Mouse (Mus musculus): ENCODE measurements around the gene Khnyn.

DNA sequence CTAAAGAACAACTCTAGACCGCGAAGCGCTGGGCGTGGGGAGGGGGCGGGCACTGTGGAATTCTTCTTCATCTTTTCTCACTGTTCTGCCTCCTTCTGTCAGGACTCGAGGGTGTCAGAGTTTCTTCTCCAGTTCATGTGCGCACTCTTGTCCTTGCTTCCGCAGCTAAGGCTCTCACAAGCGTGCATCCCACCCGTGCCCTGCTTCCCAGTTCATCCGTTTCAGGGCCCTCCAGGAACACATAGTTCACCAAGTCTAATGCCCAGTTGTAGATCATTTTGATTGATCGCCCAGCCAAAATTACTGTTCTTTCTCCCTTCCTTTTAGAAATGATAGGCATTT is 15.6 kb downstream of the Khnyn start:
- TF ChIP-seq POLR2A (IDR thresholded peaks at IDR 0.05; ENCODE audit: insufficient read length, low read depth) (no peak), MAX (IDR thresholded peaks at IDR 0.05; ENCODE audit: low read depth) (no peak), MYOG (IDR thresholded peaks at IDR 0.05; ENCODE audit: control insufficient read depth in 1 of 3, insufficient read depth in 1 of 3, insufficient read length in 2 of 3, low read depth in 2 of 3) (no peak), USF1 (IDR thresholded peaks at IDR 0.05; ENCODE audit: low read depth) (no peak), POLR2AphosphoS2 (IDR thresholded peaks at IDR 0.05; ENCODE audit: insufficient read length, low read depth) (no peak), SRF (IDR thresholded peaks at IDR 0.05; ENCODE audit: control insufficient read depth, insufficient read length, low read depth) (no peak), TCF12 (IDR thresholded peaks at IDR 0.05; ENCODE audit: insufficient read depth, poor library complexity, severe bottlenecking) (no peak), E2F4 (IDR thresholded peaks at IDR 0.05; ENCODE audit: insufficient read depth) (no peak), MYOD1 (IDR thresholded peaks at IDR 0.05; ENCODE audit: control insufficient read depth in 1 of 3, insufficient read length in 2 of 3, low read depth in 2 of 3) (no peak)

Measured in myocyte (in vitro differentiated cells).